Mouse (Mus musculus) adrenal gland, adult 18-20 months (tissue): ENCODE results near the gene Ctla4. TPM values are rescaled to one million over a fixed set of nuclear protein-coding genes. Genes with fewer than 3 reads are reported as not detected.

ENCODE experiments used
- DNase-seq, 2 experiments: peaks; one replicate each; pipeline ENCODE4 v3.0.0; 2021 to 2022; ENCODE audit warnings: low spot score in 2 of 2
- total RNA-seq, 2 experiments: library from RNA; stranded (reverse); gene quantifications; 1 replicate in 1 of 2; 2 replicates in 1 of 2; pipeline ENCODE4 v1.2.3; 2021

Gene Ctla4
- total RNA-seq, 2 experiments from 2014 or later: not detected

GRCm38 (mm10) chr1:60916281-60916781, 29.5 kb downstream of the Ctla4 start:
- DNase-seq: no peak

- DNase-seq: no peak
Measured at GRCm38 (mm10) chr1:60920493-60921355, 33.9 kb downstream of the Ctla4 start.

GRCm38 (mm10) chr1:60929036-60929435, 42.2 kb downstream of the Ctla4 start:
- DNase-seq: no peak

GRCm38 (mm10) chr1:60930397-60930796, 43.6 kb downstream of the Ctla4 start:
- DNase-seq: no peak

GRCm38 (mm10) chr1:60935968-60936581, 49.3 kb downstream of the Ctla4 start:
- DNase-seq: no peak

- no peak for DNase-seq
Measured at GRCm38 (mm10) chr1:60936963-60937711, 50.3 kb downstream of the Ctla4 start.

DNA sequence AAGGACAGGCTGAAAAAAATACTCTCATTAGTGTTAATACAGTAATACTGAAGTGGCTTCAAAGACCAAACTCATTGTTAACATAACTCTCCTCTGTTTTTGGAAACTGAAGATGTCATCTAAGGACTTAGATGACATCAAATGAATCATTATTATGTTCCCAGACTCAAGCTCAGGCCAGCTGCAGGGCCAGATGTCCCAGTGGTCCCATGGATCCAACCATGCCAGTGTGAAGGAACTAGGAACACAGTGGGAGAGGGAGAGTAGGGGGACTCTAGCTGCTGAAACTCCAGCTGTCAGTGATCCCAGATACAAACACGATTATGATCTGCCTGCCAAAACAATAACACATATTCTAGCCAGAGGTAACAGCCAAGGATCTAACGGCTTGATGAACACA, 51.5 kb downstream of the Ctla4 start:
- DNase-seq: no peak

- no peak for DNase-seq
Measured at GRCm38 (mm10) chr1:60938974-60939373, 52.2 kb downstream of the Ctla4 start.

GRCm38 (mm10) chr1:60940023-60940422, 53.2 kb downstream of the Ctla4 start:
- DNase-seq: no peak

DNA sequence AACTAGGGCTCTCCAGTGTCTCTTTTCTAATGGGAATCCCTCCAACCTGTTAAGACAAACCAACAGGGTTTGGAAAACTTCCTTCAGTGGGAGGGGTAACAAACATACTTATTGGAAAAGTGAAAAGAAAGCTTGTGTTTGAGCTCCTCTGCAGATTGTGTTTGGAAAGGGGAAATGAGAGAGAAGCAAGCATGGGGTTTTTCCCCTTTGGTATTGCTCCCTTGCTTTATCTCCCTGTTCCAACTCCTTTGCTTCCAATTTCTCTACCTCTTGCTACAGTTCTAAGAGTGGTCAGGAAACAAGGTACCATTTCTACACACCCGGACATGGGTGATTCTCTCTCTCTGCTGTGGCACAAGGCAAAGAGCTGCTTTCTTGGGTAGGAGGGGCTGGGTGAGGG, 53.8 kb downstream of the Ctla4 start:
- DNase-seq: no peak

DNA sequence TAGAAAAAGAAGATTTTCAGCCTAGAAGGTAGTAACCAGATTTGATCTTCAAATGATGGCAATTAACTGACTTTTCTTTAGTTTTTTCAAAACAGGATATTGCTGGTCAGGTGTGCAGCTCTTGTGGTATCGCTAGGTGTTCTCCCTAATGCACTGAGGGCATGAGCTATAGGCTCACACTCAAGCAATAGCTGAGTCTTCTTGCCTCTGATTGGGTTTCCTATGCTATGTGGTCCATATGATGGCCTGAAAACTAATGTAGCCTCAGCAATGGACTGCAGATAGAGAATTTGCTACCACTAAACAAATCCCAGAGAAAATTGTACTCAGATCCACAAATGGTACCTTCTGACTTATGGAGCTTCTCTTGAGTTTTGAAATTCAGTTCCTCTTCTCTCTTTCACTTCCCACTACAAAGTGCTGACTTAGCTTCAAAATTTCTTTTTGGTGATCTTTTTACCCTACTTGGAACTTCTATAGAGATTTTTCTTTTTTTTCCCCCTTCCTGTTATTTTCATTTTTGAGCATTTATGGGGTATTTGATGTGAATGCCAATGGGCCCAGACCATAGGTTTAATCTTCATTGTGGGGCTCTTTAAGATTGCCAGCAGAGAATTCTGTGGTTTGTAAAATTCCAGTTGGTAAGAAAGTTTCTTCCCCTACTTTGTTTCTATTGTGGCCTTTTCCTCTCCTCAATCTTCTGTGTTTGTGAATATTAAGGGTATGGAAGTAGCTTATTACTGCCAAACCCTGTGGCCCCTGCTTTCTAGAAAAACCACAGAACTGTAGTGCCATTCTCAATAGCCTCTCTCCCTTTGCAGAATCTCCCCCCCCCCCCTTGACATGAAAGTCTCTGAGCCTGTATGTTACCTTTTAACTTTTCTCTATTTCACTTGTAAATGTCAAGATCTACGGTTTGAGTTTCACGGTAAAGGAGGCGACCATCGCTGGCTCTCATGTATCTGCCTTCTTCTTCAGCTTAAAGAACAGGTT, 54.6 kb downstream of the Ctla4 start:
- DNase-seq: no peak

DNA sequence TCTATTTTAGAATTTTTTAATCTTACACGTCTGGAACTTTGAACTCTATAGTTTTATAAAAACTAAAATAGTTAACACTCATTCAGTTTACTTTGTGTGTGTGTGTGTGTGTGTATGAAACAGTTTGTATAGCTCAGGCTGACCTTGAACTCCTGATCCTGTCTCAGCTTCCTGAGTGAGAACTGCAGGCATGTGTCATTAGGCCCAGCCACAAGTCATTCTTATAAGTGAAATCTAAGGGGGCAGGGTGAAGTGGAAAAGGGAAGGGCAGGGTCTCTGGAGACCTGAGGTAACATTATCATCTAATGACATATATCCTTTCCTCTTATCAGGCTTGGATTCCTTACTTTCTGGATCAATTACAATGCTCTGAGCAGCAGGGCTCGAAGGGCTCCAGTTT, 56.1 kb downstream of the Ctla4 start:
- no peak for DNase-seq

DNA sequence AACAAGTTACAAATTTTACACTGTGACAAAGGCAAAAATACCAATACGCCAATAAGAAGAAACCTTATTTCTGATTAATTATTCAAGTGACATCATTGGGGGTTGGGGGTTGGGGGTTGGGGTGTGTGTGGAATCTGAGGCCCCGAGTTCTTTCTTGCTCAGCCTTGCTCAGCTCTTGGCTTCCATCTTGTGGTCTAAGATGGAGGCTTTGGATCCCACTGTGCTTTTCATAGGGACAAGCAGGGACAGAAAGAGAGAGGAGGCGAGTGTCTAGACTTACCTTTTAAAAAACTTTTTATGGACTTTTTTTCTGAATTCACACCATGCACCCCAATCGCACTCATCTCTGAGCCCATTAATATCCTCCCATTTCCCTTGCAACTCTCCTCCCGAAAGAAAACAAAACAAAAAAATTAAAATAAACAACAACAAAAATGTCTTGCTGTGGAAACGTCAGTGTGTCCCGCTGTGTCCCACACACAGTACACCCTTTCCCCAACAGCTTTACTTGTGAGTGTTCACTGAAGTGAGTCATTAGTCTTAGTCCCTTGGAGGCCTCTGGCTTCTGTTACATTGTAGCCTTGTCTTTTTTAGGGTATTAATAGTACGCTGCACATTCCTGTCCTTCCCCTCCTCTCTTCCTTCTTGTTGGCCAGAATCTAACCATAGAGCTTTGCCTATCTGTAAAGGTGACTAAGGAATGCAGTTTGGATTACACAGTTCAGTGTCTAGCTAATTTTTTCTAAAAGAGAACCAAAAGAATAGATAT, 59.0 kb downstream of the Ctla4 start:
- no peak for DNase-seq

DNA sequence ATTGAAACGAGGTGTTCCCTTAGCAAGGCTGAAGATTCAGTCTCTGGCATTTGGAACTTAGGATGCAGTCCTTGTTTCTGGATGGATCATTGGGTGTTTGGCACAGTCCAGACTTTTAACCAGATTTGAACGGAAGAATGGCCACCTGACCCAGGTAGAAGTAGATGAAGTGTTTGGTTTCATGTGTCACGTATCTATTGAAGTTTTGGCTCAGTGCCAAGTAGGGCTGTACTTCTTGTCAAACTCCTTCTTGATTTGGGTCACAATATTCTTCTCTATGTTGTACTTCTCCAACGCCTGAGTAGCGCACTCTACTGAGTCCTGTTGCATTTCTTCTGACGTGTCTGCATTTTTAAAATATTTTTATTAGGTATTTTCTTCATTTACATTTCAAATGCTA, 61.3 kb downstream of the Ctla4 start:
- DNase-seq: no peak

- DNase-seq: no peak
Measured at GRCm38 (mm10) chr1:60952958-60953357, 66.2 kb downstream of the Ctla4 start.

- no peak for DNase-seq
Measured at GRCm38 (mm10) chr1:60953686-60954085, 66.9 kb downstream of the Ctla4 start.

- peak in 1 of 2 experiments; percentile 5 for DNase-seq
Measured at GRCm38 (mm10) chr1:60954759-60955158, 68.0 kb downstream of the Ctla4 start.

DNA sequence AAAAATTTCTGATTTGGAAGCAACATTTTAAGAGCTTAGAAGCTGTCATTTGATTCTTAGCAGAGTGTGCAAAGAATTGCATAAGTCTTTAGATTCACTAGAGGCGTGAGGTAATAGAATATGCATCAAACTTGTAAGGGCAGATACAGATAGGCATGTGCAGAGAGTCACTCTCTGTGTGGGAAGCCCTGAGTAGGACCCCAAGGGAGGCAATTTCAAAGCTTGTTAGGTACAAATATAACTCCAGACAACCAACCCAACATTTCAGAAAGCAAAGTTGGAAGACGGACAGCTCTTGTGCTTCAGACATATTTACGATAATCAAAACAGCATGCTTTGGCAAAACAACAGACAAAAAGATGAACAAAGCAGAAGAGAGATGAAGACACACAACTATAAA, 68.4 kb downstream of the Ctla4 start:
- DNase-seq: no peak

DNA sequence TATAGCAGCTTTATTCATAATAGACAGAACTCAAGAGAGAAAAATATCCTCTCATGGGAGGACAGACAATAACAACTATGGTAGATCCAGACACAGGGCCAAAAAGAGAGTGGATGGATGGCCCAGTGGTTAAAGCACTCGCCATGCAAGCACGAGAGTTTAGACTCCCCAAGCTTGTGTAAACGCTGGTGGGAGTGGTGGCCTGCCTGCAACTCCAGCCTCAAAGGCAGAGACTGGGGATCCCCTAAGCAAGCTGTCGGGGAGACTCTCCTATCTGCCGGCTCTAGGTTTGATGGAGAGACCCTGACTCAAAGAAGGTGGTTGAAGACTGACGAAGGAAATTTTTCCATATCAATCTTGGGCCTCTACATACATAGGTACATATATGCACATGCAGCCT, 69.4 kb downstream of the Ctla4 start:
- DNase-seq: no peak

DNA sequence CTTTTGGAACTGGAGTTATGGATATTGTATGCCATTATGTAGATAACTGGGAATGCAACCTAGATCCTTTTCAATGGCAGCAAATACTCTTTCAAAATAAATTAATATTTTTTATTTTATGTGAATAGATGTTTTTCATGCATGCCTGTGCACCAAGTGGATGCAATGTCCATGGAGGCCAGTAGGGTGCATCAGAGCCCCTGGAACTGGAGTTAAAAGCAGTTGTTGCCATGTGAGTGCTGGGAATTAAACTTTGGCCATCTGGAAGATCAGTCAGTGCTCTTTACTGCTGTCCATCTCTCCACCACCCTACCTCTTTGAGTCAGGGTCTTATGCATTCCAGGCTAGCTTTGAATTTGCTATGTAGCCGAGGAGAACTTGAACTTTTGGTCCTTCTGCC, 71.5 kb downstream of the Ctla4 start:
- no peak for DNase-seq
